Mouse (Mus musculus) skeletal muscle tissue, adult 2 months (tissue): ENCODE data around the gene Hadha.
A peak's percentile ranks its signal among the peaks of the same experiment; 100 is the strongest.

Source experiments
- DNase-seq: peaks from one replicate; pipeline ENCODE4 v3.0.0-alpha.2; 2012; ENCODE audit warnings: low read depth, low spot score

Hadha gene

GRCm38 (mm10) chr5:30112533-30113068 lies 42.4 kb downstream of the Hadha start:
- DNase-seq = no peak

- DNase-seq = no peak
Measured at GRCm38 (mm10) chr5:30111771-30112170, 43.2 kb downstream of the Hadha start.

GRCm38 (mm10) chr5:30111126-30111525 lies 43.8 kb downstream of the Hadha start:
- no peak for DNase-seq

- DNase-seq = no peak
Measured at GRCm38 (mm10) chr5:30110371-30111060, 44.4 kb downstream of the Hadha start.

GRCm38 (mm10) chr5:30109899-30110298 lies 45.1 kb downstream of the Hadha start:
- no peak for DNase-seq

GRCm38 (mm10) chr5:30108233-30108632 lies 46.7 kb downstream of the Hadha start:
- no peak for DNase-seq

GRCm38 (mm10) chr5:30107611-30108041 lies 47.3 kb downstream of the Hadha start:
- no peak for DNase-seq

GRCm38 (mm10) chr5:30107186-30107585 lies 47.8 kb downstream of the Hadha start:
- DNase-seq = no peak

- DNase-seq = no peak
Measured at GRCm38 (mm10) chr5:30106756-30107155, 48.2 kb downstream of the Hadha start.

GRCm38 (mm10) chr5:30105668-30106300 lies 49.2 kb downstream of the Hadha start, which contains the start of gene 3110082J24Rik:
Gene 3110082J24Rik, minus strand, starts transcription at chr5:30106086.
- no peak for DNase-seq

- DNase-seq = no peak
Measured at GRCm38 (mm10) chr5:30104841-30105667, 49.9 kb downstream of the Hadha start, which contains the start of gene Garem2. Gene Garem2, plus strand, starts transcription at chr5:30105161.

- no peak for DNase-seq
Measured at GRCm38 (mm10) chr5:30104339-30104738, 50.6 kb downstream of the Hadha start.

- no peak for DNase-seq
Measured at GRCm38 (mm10) chr5:30103340-30103739, 51.6 kb downstream of the Hadha start.

- DNase-seq = no peak
Measured at GRCm38 (mm10) chr5:30098260-30098659, 56.7 kb downstream of the Hadha start.

- DNase-seq = no peak
Measured at GRCm38 (mm10) chr5:30095731-30096130, 59.2 kb downstream of the Hadha start.

GRCm38 (mm10) chr5:30094399-30094798 lies 60.6 kb downstream of the Hadha start:
- DNase-seq = no peak

GRCm38 (mm10) chr5:30092701-30093100 lies 62.3 kb downstream of the Hadha start:
- DNase-seq = no peak

- peak; percentile 40 for DNase-seq
Measured at GRCm38 (mm10) chr5:30072825-30073821, 81.8 kb downstream of the Hadha start, which contains the start of gene Tyms. Gene Tyms, minus strand, starts transcription at chr5:30073617.

- no peak for DNase-seq
Measured at GRCm38 (mm10) chr5:30072377-30072776, 82.6 kb downstream of the Hadha start.

GRCm38 (mm10) chr5:30071677-30072076 lies 83.3 kb downstream of the Hadha start:
- DNase-seq = no peak
